Mouse (Mus musculus) myocyte (in vitro differentiated cells): ENCODE measurements around the gene Pcnx3. TPM values are rescaled to one million over a fixed set of nuclear protein-coding genes. Genes with fewer than 3 reads are reported as not detected.

Experiments
- H3K27me3 ChIP-seq: one replicate; pipeline ENCODE4 v1.6.1; 2011; ENCODE audit not compliant: control insufficient read depth, insufficient read depth, insufficient read length
- H3K36me3 ChIP-seq: one replicate; pipeline ENCODE4 v1.6.1; 2011; ENCODE audit not compliant: control insufficient read depth, insufficient read depth
- H3K4me2 ChIP-seq: one replicate; pipeline ENCODE4 v1.6.1; 2011; ENCODE audit warnings: low read depth, control low read depth
- H3K4me3 ChIP-seq: one replicate; pipeline ENCODE4 v1.5.1; 2011; ENCODE audit warnings: mild to moderate bottlenecking, control low read depth, moderate library complexity
- H3K79me2 ChIP-seq: one replicate; pipeline ENCODE4 v1.6.1; 2011; ENCODE audit not compliant: control insufficient read depth, insufficient read depth
- H3ac ChIP-seq: one replicate; pipeline ENCODE4 v1.6.1; 2011; ENCODE audit not compliant: control insufficient read depth, insufficient read length
- CEBPB ChIP-seq: IDR thresholded peaks from 2 replicates; pipeline ENCODE4 v1.6.1; 2011; ENCODE audit warnings: mild to moderate bottlenecking, moderate library complexity; ENCODE audit not compliant: poor library complexity, insufficient read depth, severe bottlenecking
- E2F4 ChIP-seq: IDR thresholded peaks from one replicate; pipeline ENCODE4 v1.6.1; 2011; ENCODE audit warnings: mild to moderate bottlenecking, control low read depth, moderate library complexity; ENCODE audit not compliant: insufficient read depth
- MAX ChIP-seq: IDR thresholded peaks from one replicate; pipeline ENCODE4 v1.6.1; 2011; ENCODE audit warnings: low read depth, mild to moderate bottlenecking, control low read depth
- MYOD1 ChIP-seq, 3 experiments: IDR thresholded peaks; one replicate each; pipeline ENCODE4 v1.6.1; 2011; ENCODE audit warnings: control low read depth in 2 of 3, low read depth in 2 of 3, mild to moderate bottlenecking in 2 of 3, moderate library complexity in 1 of 3; ENCODE audit not compliant: insufficient read length in 2 of 3, control insufficient read depth in 1 of 3
- MYOG ChIP-seq, 3 experiments: IDR thresholded peaks; one replicate each; pipeline ENCODE4 v1.6.1; 2011; ENCODE audit warnings: control low read depth in 2 of 3, low read depth in 2 of 3, mild to moderate bottlenecking in 2 of 3; ENCODE audit not compliant: insufficient read length in 2 of 3, control insufficient read depth in 1 of 3, insufficient read depth in 1 of 3
- POLR2A ChIP-seq: IDR thresholded peaks from one replicate; pipeline ENCODE4 v1.6.1; 2011; ENCODE audit warnings: low read depth, mild to moderate bottlenecking, control low read depth, moderate library complexity; ENCODE audit not compliant: insufficient read length
- POLR2AphosphoS2 ChIP-seq: IDR thresholded peaks from one replicate; pipeline ENCODE4 v1.6.1; 2011; ENCODE audit warnings: low read depth, control low read depth; ENCODE audit not compliant: insufficient read length
- REST ChIP-seq: IDR thresholded peaks from one replicate; pipeline ENCODE4 v1.6.1; 2011; ENCODE audit warnings: mild to moderate bottlenecking, control low read depth, moderate library complexity; ENCODE audit not compliant: insufficient read depth, insufficient read length
- SRF ChIP-seq: IDR thresholded peaks from one replicate; pipeline ENCODE4 v1.6.1; 2011; ENCODE audit warnings: low read depth; ENCODE audit not compliant: control insufficient read depth, insufficient read length
- TCF12 ChIP-seq: IDR thresholded peaks from one replicate; pipeline ENCODE4 v1.6.1; 2011; ENCODE audit warnings: mild to moderate bottlenecking, control low read depth; ENCODE audit not compliant: poor library complexity, insufficient read depth, severe bottlenecking
- TCF3 ChIP-seq: IDR thresholded peaks from one replicate; pipeline ENCODE4 v1.6.1; 2011; ENCODE audit warnings: low read depth, control low read depth; ENCODE audit not compliant: insufficient read length
- USF1 ChIP-seq: IDR thresholded peaks from one replicate; pipeline ENCODE4 v1.6.1; 2011; ENCODE audit warnings: low read depth, mild to moderate bottlenecking, control low read depth, moderate library complexity
- polyA plus RNA-seq: library from polyadenylated mRNA; unstranded; fragments of >200 nt; fragmentation: generic; extraction: Trizol; gene quantifications from one replicate; pipeline ENCODE4 v1.2.1, GENCODE M21; 2012; ENCODE audit warnings: missing spikeins

Gene Pcnx3
- polyA plus RNA-seq, 1 experiment: 34.9 TPM

- no peak for TF ChIP-seq MYOG (IDR thresholded peaks at IDR 0.05; ENCODE audit: control insufficient read depth in 1 of 3, insufficient read depth in 1 of 3, insufficient read length in 2 of 3, low read depth in 2 of 3)
- no peak for TF ChIP-seq SRF
- no peak for TF ChIP-seq REST
- no peak for TF ChIP-seq MYOD1 (IDR thresholded peaks at IDR 0.05; ENCODE audit: control insufficient read depth in 1 of 3, insufficient read length in 2 of 3, low read depth in 2 of 3)
- TF ChIP-seq TCF3: no peak
- no peak for TF ChIP-seq POLR2AphosphoS2
- TF ChIP-seq USF1: no peak
- TF ChIP-seq CEBPB: no peak
- no peak for TF ChIP-seq MAX
- TF ChIP-seq E2F4: no peak
- TF ChIP-seq TCF12: no peak
- TF ChIP-seq POLR2A: no peak
- H3ac ChIP-seq: no peak overlapping the region
Measured at GRCm38 (mm10) chr19:5721233-5721632, 32.5 kb upstream of the Pcnx3 start.

DNA sequence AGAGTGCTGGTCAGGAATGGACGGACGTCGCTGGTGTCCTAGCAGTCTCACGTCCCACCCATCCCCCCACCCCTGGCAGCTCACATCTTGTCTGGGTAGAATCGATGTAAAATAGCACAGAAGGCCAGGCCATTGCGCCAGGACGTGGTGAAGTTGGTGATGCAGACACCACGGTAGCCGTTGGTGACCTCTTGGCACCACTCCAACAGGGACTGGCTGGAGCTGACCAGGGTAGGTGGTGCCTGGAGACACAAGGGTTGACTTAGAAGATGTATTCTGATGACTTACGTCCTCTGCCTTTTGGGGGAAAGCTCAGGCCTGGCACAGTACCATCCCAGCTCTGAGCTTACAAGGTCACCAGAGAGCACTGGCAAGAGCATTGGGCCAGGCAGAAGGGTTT is 28.2 kb upstream of the Pcnx3 start:
- Histone ChIP-seq H3K27me3 (no peaks in the 10 kb centered on the region), H3K4me2 (no peak overlapping the region), H3K79me2 (peaks cover 27% of the 10 kb centered on the region), H3K4me3 (no peak overlapping the region), H3K36me3 (peaks cover 54% of the 10 kb centered on the region), H3ac (no peak overlapping the region)
- no peak for TF ChIP-seq MYOD1 (IDR thresholded peaks at IDR 0.05; ENCODE audit: control insufficient read depth in 1 of 3, insufficient read length in 2 of 3, low read depth in 2 of 3)
- TF ChIP-seq CEBPB: no peak
- peak; percentile 59 for TF ChIP-seq POLR2AphosphoS2
- no peak for TF ChIP-seq TCF12
- no peak for TF ChIP-seq TCF3
- no peak for TF ChIP-seq USF1
- TF ChIP-seq MYOG (IDR thresholded peaks at IDR 0.05; ENCODE audit: control insufficient read depth in 1 of 3, insufficient read depth in 1 of 3, insufficient read length in 2 of 3, low read depth in 2 of 3): no peak
- no peak for TF ChIP-seq SRF
- no peak for TF ChIP-seq REST
- peak; percentile 27 for TF ChIP-seq POLR2A

More at GRCm38 (mm10) chr19:5721233-5721632, 32.5 kb upstream of the Pcnx3 start:
- peaks cover 33% of the 10 kb centered on the region for H3K79me2 ChIP-seq
- H3K27me3 ChIP-seq: no peaks in the 10 kb centered on the region
- no peak overlapping the region for H3K4me2 ChIP-seq
- no peak overlapping the region for H3K4me3 ChIP-seq
- peaks cover 61% of the 10 kb centered on the region for H3K36me3 ChIP-seq

DNA sequence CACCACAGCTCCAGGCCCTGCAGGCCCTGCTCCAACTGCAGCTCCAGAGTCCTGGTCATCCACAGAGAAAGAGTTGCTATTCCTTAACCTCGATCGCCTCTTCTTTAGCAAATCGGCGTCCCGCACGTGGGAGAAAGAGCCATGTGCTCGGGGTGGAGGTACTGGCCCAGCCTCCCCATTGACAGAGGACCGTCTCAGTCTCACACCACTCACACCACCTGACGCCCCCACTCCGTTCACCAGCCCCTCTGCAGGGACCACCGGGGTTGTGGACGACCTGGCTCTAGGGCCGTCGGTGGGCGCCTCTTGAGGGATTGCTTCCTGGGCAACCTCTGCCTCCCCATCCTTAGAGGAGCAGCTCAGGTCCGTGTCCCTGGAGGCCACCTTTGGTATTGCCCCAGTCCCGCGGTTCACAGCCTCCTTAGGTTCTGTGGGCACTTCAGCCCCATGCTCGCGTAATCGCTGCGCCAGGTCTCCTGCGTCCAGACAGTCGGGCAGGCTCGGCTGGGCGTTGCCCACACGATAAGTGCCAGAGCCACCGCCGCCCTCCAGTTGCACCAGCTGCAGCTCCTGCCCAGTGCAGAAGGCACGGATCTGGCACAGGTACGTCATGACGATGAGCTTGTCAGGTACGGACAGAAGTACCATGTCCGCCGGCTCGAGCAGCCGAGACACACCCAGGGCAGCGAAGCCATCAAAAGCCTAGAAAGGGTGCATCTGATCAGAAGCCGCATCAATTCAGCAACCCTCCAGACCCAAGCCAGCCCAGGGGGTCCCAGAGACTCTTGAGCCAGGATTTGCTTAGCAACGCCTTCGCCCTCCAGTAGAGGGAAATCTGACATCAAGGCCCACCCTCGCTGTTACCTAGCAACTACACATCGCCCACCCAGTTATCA is 27.3 kb upstream of the Pcnx3 start:
- TF ChIP-seq SRF: no peak
- TF ChIP-seq REST: no peak
- no peak for TF ChIP-seq USF1
- no peak for TF ChIP-seq TCF12
- TF ChIP-seq POLR2A: peak; percentile 43
- TF ChIP-seq MYOD1 (IDR thresholded peaks at IDR 0.05; ENCODE audit: control insufficient read depth in 1 of 3, insufficient read length in 2 of 3, low read depth in 2 of 3): no peak
- TF ChIP-seq MYOG (IDR thresholded peaks at IDR 0.05; ENCODE audit: control insufficient read depth in 1 of 3, insufficient read depth in 1 of 3, insufficient read length in 2 of 3, low read depth in 2 of 3): no peak
- peak; percentile 54 for TF ChIP-seq POLR2AphosphoS2
- no peak for TF ChIP-seq TCF3
- TF ChIP-seq E2F4: no peak
- TF ChIP-seq CEBPB: no peak
- TF ChIP-seq MAX: no peak
- H3K4me3 ChIP-seq: no peak overlapping the region
- no peak overlapping the region for H3ac ChIP-seq
- H3K36me3 ChIP-seq: peaks cover 48% of the 10 kb centered on the region
- H3K79me2 ChIP-seq: peaks cover 27% of the 10 kb centered on the region
- H3K4me2 ChIP-seq: no peak overlapping the region
- no peaks in the 10 kb centered on the region for H3K27me3 ChIP-seq

GRCm38 (mm10) chr19:5713730-5714129 is 25.0 kb upstream of the Pcnx3 start:
- TF ChIP-seq MAX: no peak
- peak; percentile 5 for TF ChIP-seq POLR2A
- TF ChIP-seq USF1: no peak
- TF ChIP-seq REST: no peak
- no peak for TF ChIP-seq SRF
- no peak for TF ChIP-seq E2F4
- TF ChIP-seq TCF12: no peak
- no peak for TF ChIP-seq POLR2AphosphoS2
- TF ChIP-seq TCF3: no peak
- TF ChIP-seq MYOD1 (IDR thresholded peaks at IDR 0.05; ENCODE audit: control insufficient read depth in 1 of 3, insufficient read length in 2 of 3, low read depth in 2 of 3): no peak
- TF ChIP-seq MYOG (IDR thresholded peaks at IDR 0.05; ENCODE audit: control insufficient read depth in 1 of 3, insufficient read depth in 1 of 3, insufficient read length in 2 of 3, low read depth in 2 of 3): peak in 1 of 3 experiments; percentile 50
- no peak for TF ChIP-seq CEBPB
- Histone ChIP-seq H3K4me3 (no peak overlapping the region), H3K27me3 (no peaks in the 10 kb centered on the region), H3K4me2 (peak overlapping the region; percentile 55), H3K36me3 (peaks cover 36% of the 10 kb centered on the region), H3K79me2 (peaks cover 27% of the 10 kb centered on the region), H3ac (no peak overlapping the region)
